In the genomic region with DNA sequence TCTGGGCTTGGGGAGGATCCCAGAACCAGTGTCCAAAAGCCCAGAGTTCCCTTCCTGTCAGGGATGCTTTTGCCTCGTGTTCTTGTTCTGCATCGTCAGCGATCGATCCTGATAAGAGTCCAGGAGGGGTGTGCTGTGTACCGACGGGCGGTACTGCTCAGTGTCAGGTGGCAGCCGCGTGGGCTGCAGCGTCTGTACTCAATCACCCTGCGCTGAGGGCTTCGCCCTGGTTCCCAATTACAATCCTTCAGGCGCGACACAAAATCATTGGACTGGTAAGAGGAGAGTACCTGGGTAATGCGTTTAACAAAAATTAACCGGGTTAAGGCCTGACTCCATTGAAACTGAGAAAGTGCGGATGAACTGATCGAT, we compare ENCODE assay signal across 26 mouse cellular contexts. TPM values are rescaled to one million over a fixed set of nuclear protein-coding genes. Genes with fewer than 3 reads are reported as not detected.
DNase-seq lines count a peak whose midpoint lies in the region; ATAC-seq lines count a peak whose summit lies in the region.
"Had no signal": no experiment of that assay in that cellular context is flagged by ENCODE, and none has a peak within 500 bp of the region (broad histone marks: within the 10 kb centered on the region; RNA-seq: fewer than 3 reads in every experiment).

No protein-coding gene starts in this region.

- H3K4me3 ChIP-seq in embryonic facial prominence, embryonic 13.5 days: no peak overlapping the region
- no peak overlapping the region for H3K4me3 ChIP-seq in embryonic facial prominence, embryonic 10.5 days
- no peak overlapping the region for H3K4me3 ChIP-seq in liver, embryonic 12.5 days
- H3K4me3 ChIP-seq in stomach, embryonic 15.5 days (replicated peaks): no peak overlapping the region
- H3K4me3 ChIP-seq in forebrain, embryonic 14.5 days (ENCODE audit: low read depth, low read length): no peak overlapping the region
- H3K4me3 ChIP-seq: embryonic facial prominence, embryonic 15.5 days; forebrain, embryonic 15.5 days; heart, adult 2 months; heart, embryonic 13.5 days; layer of hippocampus, adult 2 months; midbrain, embryonic 10.5 days; midbrain, embryonic 15.5 days; neural tube, embryonic 15.5 days had no signal

- no peaks in the 10 kb centered on the region for H3K36me3 ChIP-seq in embryonic facial prominence, embryonic 13.5 days
- no peaks in the 10 kb centered on the region for H3K36me3 ChIP-seq in embryonic facial prominence, embryonic 10.5 days (replicated peaks)
- no peaks in the 10 kb centered on the region for H3K36me3 ChIP-seq in liver, embryonic 12.5 days
- H3K36me3 ChIP-seq in stomach, embryonic 15.5 days: no peaks in the 10 kb centered on the region
- H3K36me3 ChIP-seq in forebrain, embryonic 14.5 days (ENCODE audit: control insufficient read depth, insufficient read depth, low read length): no peaks in the 10 kb centered on the region
- H3K36me3 ChIP-seq: embryonic facial prominence, embryonic 15.5 days; forebrain, embryonic 15.5 days; heart, embryonic 13.5 days; midbrain, embryonic 10.5 days; midbrain, embryonic 15.5 days; neural tube, embryonic 15.5 days had no signal

- WGBS in embryonic facial prominence, embryonic 13.5 days: 64% methylated on average over 18 of the region's 18 CpGs
- 79% methylated on average over 18 of the region's 18 CpGs for WGBS in embryonic facial prominence, embryonic 10.5 days
- 70% methylated on average over 18 of the region's 18 CpGs for WGBS in liver, embryonic 12.5 days (ENCODE audit: insufficient replicate concordance)
- WGBS in stomach, embryonic 15.5 days: 72% methylated on average over 18 of the region's 18 CpGs
- 85% methylated on average over 18 of the region's 18 CpGs for WGBS in forebrain, embryonic 14.5 days

- H3K9ac ChIP-seq in embryonic facial prominence, embryonic 13.5 days: no peak overlapping the region
- H3K9ac ChIP-seq in liver, embryonic 12.5 days: no peak overlapping the region
- H3K9ac ChIP-seq in stomach, embryonic 15.5 days: no peak overlapping the region
- no peak overlapping the region for H3K9ac ChIP-seq in forebrain, embryonic 14.5 days (ENCODE audit: low read length)
- H3K9ac ChIP-seq: embryonic facial prominence, embryonic 15.5 days; forebrain, embryonic 15.5 days; heart, embryonic 13.5 days; hindbrain, embryonic 14.5 days; lung, embryonic 14.5 days; midbrain, embryonic 15.5 days; neural tube, embryonic 15.5 days had no signal

- no peak for DNase-seq in embryonic facial prominence, embryonic 10.5 days (ENCODE audit: low spot score)
- DNase-seq in liver: no peak
- DNase-seq in gastrocnemius, postnatal 10 days: no peak
- DNase-seq in forebrain, embryonic 14.5 days (ENCODE audit: low spot score): no peak
- DNase-seq: adrenal gland, postnatal 25 days; cerebellum, adult 11-12 months; cerebellum, postnatal 10 days; heart, adult 2 months; heart, postnatal 10 days; lung, embryonic 14.5 days; retina, postnatal 1 day; right cerebral cortex, postnatal 25 days; thymus, postnatal 4 days had no signal

- 0 out of 2 replicates have a peak, but pooled peaks have one; percentile 21 for ATAC-seq in embryonic facial prominence, embryonic 13.5 days (ENCODE audit: insufficient number of reproducible peaks, insufficient read depth, low FRiP score, low TSS enrichment, low read depth)
- peak; percentile 46 for ATAC-seq in liver, embryonic 12.5 days
- ATAC-seq in erythroid progenitor cell, adult 5-6 weeks (replicated peaks; ENCODE audit: low FRiP score, poor library complexity, severe bottlenecking): peak; percentile 22
- 0 out of 2 replicates have a peak, but pooled peaks have one; percentile 18 for ATAC-seq in stomach, embryonic 15.5 days (ENCODE audit: insufficient read depth, low FRiP score, low read depth)
- no peak for ATAC-seq in forebrain, embryonic 14.5 days
- ATAC-seq: forebrain, embryonic 15.5 days; intestine, postnatal 0 days; midbrain, embryonic 15.5 days had no signal

- H3K9me3 ChIP-seq in embryonic facial prominence, embryonic 13.5 days: no peaks in the 10 kb centered on the region; the same call in 1 of the 2 replicates
- no peaks in the 10 kb centered on the region for H3K9me3 ChIP-seq in embryonic facial prominence, embryonic 10.5 days
- H3K9me3 ChIP-seq in liver, embryonic 12.5 days (replicated peaks): no peaks in the 10 kb centered on the region
- H3K9me3 ChIP-seq in stomach, embryonic 15.5 days: no peaks in the 10 kb centered on the region
- no peaks in the 10 kb centered on the region for H3K9me3 ChIP-seq in forebrain, embryonic 14.5 days (replicated peaks; ENCODE audit: control insufficient read depth, low read length)
- H3K9me3 ChIP-seq: forebrain, embryonic 15.5 days; heart, embryonic 13.5 days; midbrain, embryonic 10.5 days; midbrain, embryonic 15.5 days; neural tube, embryonic 15.5 days had no signal

- 0 out of 2 replicates have a peak, but pooled peaks cover 8% of the 10 kb centered on the region for H3K4me1 ChIP-seq in embryonic facial prominence, embryonic 13.5 days
- H3K4me1 ChIP-seq in embryonic facial prominence, embryonic 10.5 days: peaks cover 9% of the 10 kb centered on the region; the same call in 1 of the 2 replicates
- H3K4me1 ChIP-seq in liver, embryonic 12.5 days: peaks cover 45% of the 10 kb centered on the region
- no peaks in the 10 kb centered on the region for H3K4me1 ChIP-seq in stomach, embryonic 15.5 days
- H3K4me1 ChIP-seq in forebrain, embryonic 14.5 days (ENCODE audit: control insufficient read depth, insufficient read depth, low read length): no peaks in the 10 kb centered on the region
- H3K4me1 ChIP-seq: embryonic facial prominence, embryonic 15.5 days; forebrain, embryonic 15.5 days; midbrain, embryonic 10.5 days; midbrain, embryonic 15.5 days; neural tube, embryonic 15.5 days had no signal

- H3K27ac ChIP-seq in embryonic facial prominence, embryonic 13.5 days: no peak overlapping the region
- no peak overlapping the region for H3K27ac ChIP-seq in embryonic facial prominence, embryonic 10.5 days (replicated peaks)
- H3K27ac ChIP-seq in liver, embryonic 12.5 days: 0 out of 2 replicates have a peak overlapping the region, but pooled peaks have one; percentile 17
- no peak overlapping the region for H3K27ac ChIP-seq in stomach, embryonic 15.5 days
- H3K27ac ChIP-seq in forebrain, embryonic 14.5 days (ENCODE audit: low read depth, low read length): no peak overlapping the region
- H3K27ac ChIP-seq: embryonic facial prominence, embryonic 15.5 days; forebrain, embryonic 15.5 days; heart, adult 2 months; heart, embryonic 13.5 days; hindbrain, embryonic 14.5 days; layer of hippocampus, adult 2 months; midbrain, embryonic 10.5 days; midbrain, embryonic 15.5 days; neural tube, embryonic 15.5 days had no signal

- no peaks in the 10 kb centered on the region for H3K27me3 ChIP-seq in embryonic facial prominence, embryonic 13.5 days
- no peaks in the 10 kb centered on the region; the same call in none of the 2 replicates for H3K27me3 ChIP-seq in embryonic facial prominence, embryonic 10.5 days (replicated peaks; ENCODE audit: low read depth, poor library complexity, severe bottlenecking)
- peaks cover 23% of the 10 kb centered on the region for H3K27me3 ChIP-seq in liver, embryonic 12.5 days (replicated peaks)
- H3K27me3 ChIP-seq in stomach, embryonic 15.5 days (replicated peaks): no peaks in the 10 kb centered on the region
- H3K27me3 ChIP-seq in forebrain, embryonic 14.5 days (replicated peaks; ENCODE audit: control insufficient read depth, insufficient read depth, low read length): no peaks in the 10 kb centered on the region
- H3K27me3 ChIP-seq: embryonic facial prominence, embryonic 15.5 days; forebrain, embryonic 15.5 days; midbrain, embryonic 15.5 days; neural tube, embryonic 15.5 days had no signal

- H3K4me2 ChIP-seq in embryonic facial prominence, embryonic 13.5 days: no peak overlapping the region
- no peak overlapping the region for H3K4me2 ChIP-seq in liver, embryonic 12.5 days
- no peak overlapping the region for H3K4me2 ChIP-seq in stomach, embryonic 15.5 days
- H3K4me2 ChIP-seq in forebrain, embryonic 14.5 days (ENCODE audit: low read length): no peak overlapping the region
- H3K4me2 ChIP-seq: embryonic facial prominence, embryonic 15.5 days; forebrain, embryonic 15.5 days; heart, embryonic 13.5 days; hindbrain, embryonic 14.5 days; lung, embryonic 14.5 days; midbrain, embryonic 15.5 days; neural tube, embryonic 15.5 days had no signal

RNA-seq across cellular contexts. Expression of gene Syf2, which starts 37.9 kb away (rescaled TPM):
- polyA plus RNA-seq in embryonic facial prominence, embryonic 13.5 days (2015; fragmentation: Nextera tagmentation; extraction: Ambion mirVana): 78.7 and 88.4 TPM in 2 replicates
- 65.2 and 65.9 TPM in 2 replicates for polyA plus RNA-seq in embryonic facial prominence, embryonic 10.5 days (2016; fragmentation: Nextera tagmentation; extraction: Ambion mirVana)
- polyA plus RNA-seq in liver, embryonic 12.5 days (2016; fragmentation: Nextera tagmentation; extraction: Ambion mirVana): 70.8 and 72.8 TPM in 2 replicates
- total RNA-seq in erythroid progenitor cell, adult 5-6 weeks (2015; ENCODE audit: low replicate concordance): 66.7 and 95.9 TPM in 2 replicates
- 180 and 263 TPM in 2 replicates for total RNA-seq in erythroid progenitor cell, adult 5-6 weeks (2017; ENCODE audit: low replicate concordance)
- 65.2 and 70.2 TPM in 2 replicates for polyA plus RNA-seq in stomach, embryonic 15.5 days (2015; fragmentation: Nextera tagmentation; extraction: Ambion mirVana)
- total RNA-seq in gastrocnemius, postnatal 10 days (2021): 10 to 100 TPM; 43.5 to 43.7 TPM
- polyA plus RNA-seq in forebrain, embryonic 14.5 days (2014; fragmentation: Nextera tagmentation; extraction: Ambion mirVana): 68.1 and 72.7 TPM in 2 replicates

RNA-seq across cellular contexts. Expression of gene Rsrp1, which starts 45.2 kb away (rescaled TPM):
- polyA plus RNA-seq in embryonic facial prominence, embryonic 13.5 days (2015; fragmentation: Nextera tagmentation; extraction: Ambion mirVana): 512 and 574 TPM in 2 replicates
- 343 and 353 TPM in 2 replicates for polyA plus RNA-seq in embryonic facial prominence, embryonic 10.5 days (2016; fragmentation: Nextera tagmentation; extraction: Ambion mirVana)
- 310 and 322 TPM in 2 replicates for polyA plus RNA-seq in liver, embryonic 12.5 days (2016; fragmentation: Nextera tagmentation; extraction: Ambion mirVana)
- total RNA-seq in erythroid progenitor cell, adult 5-6 weeks (2015; ENCODE audit: low replicate concordance): 722 and 849 TPM in 2 replicates
- 222 and 384 TPM in 2 replicates for total RNA-seq in erythroid progenitor cell, adult 5-6 weeks (2017; ENCODE audit: low replicate concordance)
- 500 and 512 TPM in 2 replicates for polyA plus RNA-seq in stomach, embryonic 15.5 days (2015; fragmentation: Nextera tagmentation; extraction: Ambion mirVana)
- 100 to 1,000 TPM in 1 of 2 experiments, 10 to 100 TPM in 1; 91.9 to 142 TPM for total RNA-seq in gastrocnemius, postnatal 10 days (2021)
- 363 and 474 TPM in 2 replicates for polyA plus RNA-seq in forebrain, embryonic 14.5 days (2014; fragmentation: Nextera tagmentation; extraction: Ambion mirVana)

RNA-seq across cellular contexts. Expression of gene Tmem50a, which starts 53.8 kb away (rescaled TPM):
- 172 and 199 TPM in 2 replicates for polyA plus RNA-seq in embryonic facial prominence, embryonic 13.5 days (2015; fragmentation: Nextera tagmentation; extraction: Ambion mirVana)
- 127 and 133 TPM in 2 replicates for polyA plus RNA-seq in embryonic facial prominence, embryonic 10.5 days (2016; fragmentation: Nextera tagmentation; extraction: Ambion mirVana)
- 94.2 and 94.9 TPM in 2 replicates for polyA plus RNA-seq in liver, embryonic 12.5 days (2016; fragmentation: Nextera tagmentation; extraction: Ambion mirVana)
- 85.5 and 150 TPM in 2 replicates for total RNA-seq in erythroid progenitor cell, adult 5-6 weeks (2015; ENCODE audit: low replicate concordance)
- 70.6 and 90.5 TPM in 2 replicates for total RNA-seq in erythroid progenitor cell, adult 5-6 weeks (2017; ENCODE audit: low replicate concordance)
- polyA plus RNA-seq in stomach, embryonic 15.5 days (2015; fragmentation: Nextera tagmentation; extraction: Ambion mirVana): 167 and 170 TPM in 2 replicates
- total RNA-seq in gastrocnemius, postnatal 10 days (2021): 10 to 100 TPM; 49.9 to 55.1 TPM
- 166 and 178 TPM in 2 replicates for polyA plus RNA-seq in forebrain, embryonic 14.5 days (2014; fragmentation: Nextera tagmentation; extraction: Ambion mirVana)
